Mouse (Mus musculus) ES-Bruce4 (cell line): Measurements from ENCODE around the gene Cenpq. TPM values are rescaled to one million over a fixed set of nuclear protein-coding genes. Genes with fewer than 3 reads are reported as not detected.

Experiments used
- H3K27ac ChIP-seq: 2 replicates; pipeline ENCODE4 v1.5.1; 2012; ENCODE audit warnings: low read length, inconsistent platforms; ENCODE audit not compliant: insufficient read depth
- H3K27me3 ChIP-seq: 2 replicates; pipeline ENCODE4 v1.6.1; 2012; ENCODE audit warnings: mild to moderate bottlenecking, low read length, inconsistent platforms; ENCODE audit not compliant: control insufficient read depth, poor library complexity, insufficient read depth, severe bottlenecking
- H3K36me3 ChIP-seq: 2 replicates; pipeline ENCODE4 v1.6.1; 2012; ENCODE audit warnings: inconsistent platforms, mild to moderate bottlenecking, low read length, moderate library complexity; ENCODE audit not compliant: control insufficient read depth, poor library complexity, insufficient read depth, severe bottlenecking
- H3K4me1 ChIP-seq: one replicate; pipeline ENCODE4 v1.8.1; 2011; ENCODE audit warnings: low read length; ENCODE audit not compliant: control insufficient read depth, insufficient read depth
- H3K4me3 ChIP-seq: 2 replicates; pipeline ENCODE4 v1.5.1; 2011; ENCODE audit warnings: low read depth, mild to moderate bottlenecking, low read length
- H3K9ac ChIP-seq: 2 replicates; pipeline ENCODE4 v1.6.1; 2012; ENCODE audit warnings: low read depth, mild to moderate bottlenecking, inconsistent platforms; ENCODE audit not compliant: poor library complexity, severe bottlenecking
- H3K9me3 ChIP-seq: replicated peaks from 2 replicates; pipeline ENCODE4 v1.6.1; 2012; ENCODE audit warnings: mild to moderate bottlenecking, low read length, inconsistent platforms; ENCODE audit not compliant: control insufficient read depth, poor library complexity, insufficient read depth, severe bottlenecking
- CTCF ChIP-seq: IDR thresholded peaks from one replicate; pipeline ENCODE4 v1.8.1; 2011; ENCODE audit warnings: low read depth, low read length
- EP300 ChIP-seq: IDR thresholded peaks from 2 replicates; pipeline ENCODE4 v1.6.1; 2011; ENCODE audit warnings: low read depth, low read length; ENCODE audit not compliant: insufficient read depth
- POLR2A ChIP-seq: IDR thresholded peaks from one replicate; pipeline ENCODE4 v1.8.1; 2011; ENCODE audit warnings: low read length; ENCODE audit not compliant: insufficient read depth
- polyA plus RNA-seq: library from polyadenylated mRNA; stranded (reverse); fragments of >200 nt; gene quantifications from 2 replicates; pipeline ENCODE4 v1.2.4, GENCODE M21; 2011; ENCODE audit warnings: low read depth; ENCODE audit not compliant: missing spikeins, insufficient read depth, insufficient read length

Cenpq gene
- polyA plus RNA-seq, 1 experiment = 26.4 TPM

- H3K36me3 ChIP-seq = no peaks in the 10 kb centered on the region
- no peak overlapping the region for H3K27ac ChIP-seq
- no peaks in the 10 kb centered on the region for H3K4me1 ChIP-seq
- TF ChIP-seq POLR2A (no peak), EP300 (no peak), CTCF (no peak)
- H3K9me3 ChIP-seq = no peaks in the 10 kb centered on the region
- H3K4me3 ChIP-seq = no peak overlapping the region
- H3K9ac ChIP-seq = no peak overlapping the region
- H3K27me3 ChIP-seq = no peaks in the 10 kb centered on the region
Measured at GRCm38 (mm10) chr17:40885155-40885554, 49.7 kb downstream of the Cenpq start.

GRCm38 (mm10) chr17:40882172-40882571, 52.7 kb downstream of the Cenpq start:
- TF ChIP-seq CTCF (no peak), EP300 (no peak), POLR2A (no peak)
- Histone ChIP-seq H3K4me1 (no peaks in the 10 kb centered on the region), H3K9me3 (no peaks in the 10 kb centered on the region), H3K27ac (no peak overlapping the region), H3K4me3 (no peak overlapping the region), H3K9ac (no peak overlapping the region), H3K27me3 (no peaks in the 10 kb centered on the region), H3K36me3 (no peaks in the 10 kb centered on the region)

GRCm38 (mm10) chr17:40879924-40880691, 54.7 kb downstream of the Cenpq start, which contains the start of gene 9130008F23Rik:
TSS of gene 9130008F23Rik (minus strand) at chr17:40880559.
- H3K4me1 ChIP-seq = no peaks in the 10 kb centered on the region
- no peaks in the 10 kb centered on the region for H3K9me3 ChIP-seq
- H3K27me3 ChIP-seq = no peaks in the 10 kb centered on the region
- no peaks in the 10 kb centered on the region for H3K36me3 ChIP-seq
- TF ChIP-seq POLR2A (no peak), CTCF (no peak), EP300 (peak; percentile 39; the same call in 1 of the 2 replicates)
- 0 out of 2 replicates have a peak within 1 kb of the TSS, but pooled peaks have one; percentile 7 for H3K27ac ChIP-seq
- peak within 1 kb of the TSS; percentile 71 for H3K9ac ChIP-seq
- peak within 1 kb of the TSS; percentile 69 for H3K4me3 ChIP-seq

- no peak overlapping the region for H3K27ac ChIP-seq
- H3K36me3 ChIP-seq = no peaks in the 10 kb centered on the region
- no peak for TF ChIP-seq CTCF
- no peak for TF ChIP-seq EP300
- TF ChIP-seq POLR2A = no peak
- peak overlapping the region; percentile 69 for H3K4me3 ChIP-seq
- H3K4me1 ChIP-seq = no peaks in the 10 kb centered on the region
- H3K27me3 ChIP-seq = no peaks in the 10 kb centered on the region
- H3K9ac ChIP-seq = peak overlapping the region; percentile 71
- no peaks in the 10 kb centered on the region for H3K9me3 ChIP-seq
Measured at GRCm38 (mm10) chr17:40879528-40879923, 55.3 kb downstream of the Cenpq start.

- H3K27me3 ChIP-seq = no peaks in the 10 kb centered on the region
- no peak overlapping the region for H3K4me3 ChIP-seq
- H3K27ac ChIP-seq = peak overlapping the region; percentile 42; the same call in 1 of the 2 replicates
- no peaks in the 10 kb centered on the region for H3K36me3 ChIP-seq
- no peak overlapping the region for H3K9ac ChIP-seq
- no peaks in the 10 kb centered on the region for H3K9me3 ChIP-seq
- no peak for TF ChIP-seq CTCF
- TF ChIP-seq EP300 = no peak
- TF ChIP-seq POLR2A = no peak
- no peaks in the 10 kb centered on the region for H3K4me1 ChIP-seq
Measured at GRCm38 (mm10) chr17:40877741-40878140, 57.1 kb downstream of the Cenpq start.

- H3K27me3 ChIP-seq = no peaks in the 10 kb centered on the region
- H3K27ac ChIP-seq = no peak overlapping the region
- no peak overlapping the region for H3K9ac ChIP-seq
- H3K4me1 ChIP-seq = no peaks in the 10 kb centered on the region
- TF ChIP-seq CTCF = no peak
- H3K36me3 ChIP-seq = no peaks in the 10 kb centered on the region
- no peak overlapping the region for H3K4me3 ChIP-seq
- H3K9me3 ChIP-seq = no peaks in the 10 kb centered on the region
Measured at GRCm38 (mm10) chr17:40875568-40875967, 59.3 kb downstream of the Cenpq start.
